Mouse (Mus musculus): ENCODE data around the gene Gm21797. TPM values are rescaled to one million over a fixed set of nuclear protein-coding genes. Genes with fewer than 3 reads are reported as not detected.
"Not testable (repeated sequence)": the region's sequence is repeated elsewhere in the genome, so short reads cannot be mapped to it uniquely, and the experiment has no call there.

The Gm21797 gene
- not detected for total RNA-seq (2021)
- long read RNA-seq, experiment 1: 0 reads
- long read RNA-seq, experiment 2: 0 reads

DNA sequence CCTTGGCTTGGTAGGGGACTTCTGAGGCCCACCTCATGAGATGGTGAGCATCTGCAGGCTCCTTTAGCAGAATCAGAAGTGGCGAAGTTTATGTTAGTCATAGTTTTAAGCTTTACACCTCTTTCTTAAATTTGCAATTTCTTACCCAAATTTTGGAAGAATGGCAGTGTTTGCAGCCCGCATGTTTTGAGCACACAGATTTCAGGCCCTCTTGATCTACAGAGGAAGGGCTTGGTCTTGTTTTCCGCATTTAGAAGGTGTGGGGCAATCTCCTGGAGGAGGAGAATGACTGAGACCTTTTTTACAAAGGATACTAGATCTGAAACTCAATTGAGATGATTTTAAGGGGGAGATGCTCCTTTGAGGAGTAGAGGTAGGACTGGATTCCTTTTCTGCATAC is at the start of gene Gm21797:
TSS of gene Gm21797 (minus strand) at position 101 of the 400 bp plus-strand sequence.
- not testable (repeated sequence) for DNase-seq (ENCODE audit: low spot score in 2 of 2)

DNA sequence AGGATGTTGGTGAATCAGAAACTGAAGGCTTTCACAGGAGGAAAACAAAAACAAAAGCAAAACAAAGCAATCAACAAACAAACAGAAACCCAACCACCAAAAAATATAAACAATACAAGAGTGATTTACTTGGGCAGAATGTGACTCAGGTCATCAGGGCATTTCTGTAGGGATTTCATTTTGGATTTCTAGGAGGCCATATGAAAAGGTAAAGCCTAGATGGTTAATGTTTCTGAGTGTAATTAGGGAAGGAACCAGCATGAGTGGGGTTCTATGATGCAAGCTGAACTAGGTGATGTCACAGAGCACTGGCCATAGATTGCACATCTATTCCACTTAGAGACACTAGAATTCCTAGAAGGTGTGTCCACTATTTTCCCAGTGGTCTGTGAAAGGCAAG is 29.0 kb upstream of the Gm21797 start, which contains the start of gene Gm20795:
TSS of gene Gm20795 (plus strand) at position 301 of the 400 bp plus-strand sequence.
- DNase-seq (ENCODE audit: low spot score in 2 of 2): not testable (repeated sequence)

Other genes with a start within 250 kb of the Gm21797 start
- gene Gm21852, start 123.8 kb downstream of the Gm21797 start, total RNA-seq (2021): not detected
- not detected for gene Gm20795, start 29.1 kb upstream of the Gm21797 start, total RNA-seq (2021)